Mouse (Mus musculus) left cerebral cortex, adult 6 months (tissue): ENCODE results near the gene Prl3b1. TPM values are rescaled to one million over a fixed set of nuclear protein-coding genes. Genes with fewer than 3 reads are reported as not detected.

Experiments used
- long read RNA-seq, 2 experiments: library from polyadenylated mRNA; unstranded; transcript quantifications; one replicate each; pipeline ENCODE4 v2.0.0; 2019 to 2020
- polyA plus RNA-seq: library from polyadenylated mRNA; unstranded; fragments of <200 nt; fragmentation: Nextera tagmentation; gene quantifications from 2 replicates; pipeline ENCODE4 v1.2.3, GENCODE M21; 2021

The Prl3b1 gene
- polyA plus RNA-seq = not detected in 2 replicates
- long read RNA-seq, experiment 1 = 0 reads
- long read RNA-seq, experiment 2 = 0 reads

DNA sequence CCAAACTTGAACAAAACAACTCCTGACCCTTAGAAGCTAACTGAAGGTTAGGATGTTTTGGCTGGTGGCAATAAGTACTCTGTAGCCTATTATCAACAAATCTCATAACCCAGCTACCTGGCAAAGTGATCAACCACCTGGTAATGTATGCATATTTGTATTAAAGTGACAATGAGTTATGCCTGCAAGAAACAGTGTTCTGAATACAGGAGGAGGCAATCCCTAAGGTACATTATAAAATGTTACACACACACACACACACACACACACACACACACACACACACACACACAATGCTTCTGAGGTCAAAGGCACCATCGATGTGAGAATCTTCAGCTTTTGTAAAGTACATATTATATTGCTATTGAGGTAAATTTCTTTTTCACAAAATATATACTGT, at the start of gene Prl3b1:
Gene Prl3b1, plus strand, starts transcription at position 301 of the 400 bp plus-strand sequence.

GRCm38 (mm10) chr13:27196359-27196758, 45.3 kb upstream of the Prl3b1 start, which contains the start of gene Prl3c1:
Prl3c1 (plus strand) TSS chr13:27196659.

DNA sequence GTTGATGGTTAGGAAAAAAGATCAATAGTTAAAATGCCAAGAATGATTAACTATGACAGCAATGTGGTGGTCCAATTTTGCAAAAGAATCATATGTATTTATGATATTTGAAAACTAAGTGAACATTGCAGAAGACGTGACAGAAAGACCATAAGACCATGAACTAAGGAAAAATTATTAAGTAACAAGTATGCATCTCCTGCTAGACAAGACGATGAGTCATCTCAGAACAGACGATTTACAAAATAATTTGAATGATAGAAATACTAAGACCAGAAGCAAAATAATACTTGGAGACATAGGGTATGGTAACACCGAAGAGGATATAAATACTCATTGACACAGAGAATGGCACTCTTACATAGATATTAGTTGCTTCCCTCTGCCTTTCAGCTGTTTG, 17.5 kb downstream of the Prl3b1 start, which contains the start of gene Prl3a1:
Gene Prl3a1, plus strand, starts transcription at position 301 of the 400 bp plus-strand sequence.

Other genes starting within 250 kb of the Prl3b1 start
- not detected in 2 replicates for gene Prl, start 184.3 kb upstream of the Prl3b1 start, polyA plus RNA-seq
- gene Prl3d1, start 147.7 kb upstream of the Prl3b1 start, polyA plus RNA-seq = not detected in 2 replicates
- not detected in 2 replicates for gene Prl3d2, start 120.1 kb upstream of the Prl3b1 start, polyA plus RNA-seq
- gene Prl3d3, start 85.1 kb upstream of the Prl3b1 start, polyA plus RNA-seq = not detected in 2 replicates
- not detected in 2 replicates for gene Prl3c1, start 45.2 kb upstream of the Prl3b1 start, polyA plus RNA-seq
- gene Prl3a1, start 17.6 kb downstream of the Prl3b1 start, polyA plus RNA-seq = not detected in 2 replicates
- not detected in 2 replicates for gene Prl6a1, start 70.8 kb downstream of the Prl3b1 start, polyA plus RNA-seq
- not detected in 2 replicates for gene Prl8a2, start 103.8 kb downstream of the Prl3b1 start, polyA plus RNA-seq
- gene Prl2b1, start 149.0 kb downstream of the Prl3b1 start, polyA plus RNA-seq = not detected in 2 replicates
- not detected in 2 replicates for gene Prl8a6, start 196.8 kb downstream of the Prl3b1 start, polyA plus RNA-seq